Mouse (Mus musculus) C2C12 (cell line): ENCODE data around the gene Lsm10. TPM values are rescaled to one million over a fixed set of nuclear protein-coding genes. Genes with fewer than 3 reads are reported as not detected.
"Not testable (repeated sequence)": the region's sequence is repeated elsewhere in the genome, so short reads cannot be mapped to it uniquely, and the experiment has no call there.

ENCODE experiments used
- H3K27me3 ChIP-seq: one replicate; pipeline ENCODE4 v1.6.1; 2011; ENCODE audit not compliant: control insufficient read depth, insufficient read depth, insufficient read length
- H3K36me3 ChIP-seq: one replicate; pipeline ENCODE4 v1.6.1; 2011; ENCODE audit not compliant: control insufficient read depth, insufficient read depth
- H3K4me3 ChIP-seq: one replicate; pipeline ENCODE4 v1.5.1; 2011; ENCODE audit warnings: mild to moderate bottlenecking, control low read depth; ENCODE audit not compliant: poor library complexity, insufficient read depth, severe bottlenecking
- H3K79me2 ChIP-seq: one replicate; pipeline ENCODE4 v1.6.1; 2011; ENCODE audit not compliant: control insufficient read depth, insufficient read depth
- H3K79me3 ChIP-seq: one replicate; pipeline ENCODE4 v1.6.1; 2011; ENCODE audit warnings: low read depth, control low read depth
- H3ac ChIP-seq: one replicate; pipeline ENCODE3; 2011; ENCODE audit warnings: low read depth; ENCODE audit not compliant: control insufficient read depth, insufficient read length
- CEBPB ChIP-seq: IDR thresholded peaks from one replicate; pipeline ENCODE4 v1.6.1; 2011; ENCODE audit warnings: low read depth, mild to moderate bottlenecking, control low read depth, moderate library complexity
- CTCF ChIP-seq: IDR thresholded peaks from one replicate; pipeline ENCODE4 v1.5.1; 2011; ENCODE audit not compliant: control insufficient read depth, insufficient read depth, insufficient read length
- FOSL1 ChIP-seq: IDR thresholded peaks from one replicate; pipeline ENCODE4 v1.8.0; 2011; ENCODE audit warnings: mild to moderate bottlenecking, low read length; ENCODE audit not compliant: poor library complexity, insufficient read depth, severe bottlenecking
- MAX ChIP-seq: IDR thresholded peaks from one replicate; pipeline ENCODE4 v1.6.1; 2011; ENCODE audit warnings: mild to moderate bottlenecking, control low read depth
- MYOD1 ChIP-seq: IDR thresholded peaks from one replicate; pipeline ENCODE4 v1.6.1; 2011; ENCODE audit warnings: low read depth; ENCODE audit not compliant: control insufficient read depth, insufficient read length
- MYOG ChIP-seq: IDR thresholded peaks from one replicate; pipeline ENCODE4 v1.6.1; 2011; ENCODE audit not compliant: control insufficient read depth, insufficient read length; ENCODE audit errors: extremely low read depth
- USF1 ChIP-seq: IDR thresholded peaks from one replicate; pipeline ENCODE4 v1.6.1; 2011; ENCODE audit warnings: low read depth, mild to moderate bottlenecking, control low read depth, moderate library complexity
- polyA plus RNA-seq: library from polyadenylated mRNA; unstranded; fragments of >200 nt; fragmentation: generic; extraction: Trizol; gene quantifications from one replicate; pipeline ENCODE4 v1.2.1, GENCODE M21; 2012; ENCODE audit warnings: missing spikeins

Gene Lsm10
- polyA plus RNA-seq, 1 experiment: 37.9 TPM

DNA sequence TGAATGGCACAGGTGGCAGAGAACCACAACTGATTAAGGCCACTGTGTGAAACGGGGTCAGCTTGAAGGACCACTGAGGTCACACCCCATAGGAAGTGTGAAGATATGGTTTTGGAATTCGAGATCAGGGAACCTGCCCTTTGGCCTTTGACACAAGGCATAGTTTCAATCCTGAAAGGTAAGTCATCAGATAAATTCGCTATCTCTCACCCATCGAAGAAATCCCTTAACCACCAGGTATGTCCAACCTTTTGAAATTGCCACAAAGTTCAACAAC, 5.6 kb upstream of the Lsm10 start:
- H3K4me3 ChIP-seq: no peak overlapping the region
- H3K36me3 ChIP-seq: no peaks in the 10 kb centered on the region
- no peak overlapping the region for H3ac ChIP-seq
- H3K79me3 ChIP-seq: no peaks in the 10 kb centered on the region
- TF ChIP-seq MYOG: no peak
- TF ChIP-seq MYOD1: no peak
- TF ChIP-seq USF1: no peak
- no peak for TF ChIP-seq CEBPB
- no peak for TF ChIP-seq MAX
- no peak for TF ChIP-seq CTCF
- no peak for TF ChIP-seq FOSL1
- no peaks in the 10 kb centered on the region for H3K79me2 ChIP-seq
- no peaks in the 10 kb centered on the region for H3K27me3 ChIP-seq

DNA sequence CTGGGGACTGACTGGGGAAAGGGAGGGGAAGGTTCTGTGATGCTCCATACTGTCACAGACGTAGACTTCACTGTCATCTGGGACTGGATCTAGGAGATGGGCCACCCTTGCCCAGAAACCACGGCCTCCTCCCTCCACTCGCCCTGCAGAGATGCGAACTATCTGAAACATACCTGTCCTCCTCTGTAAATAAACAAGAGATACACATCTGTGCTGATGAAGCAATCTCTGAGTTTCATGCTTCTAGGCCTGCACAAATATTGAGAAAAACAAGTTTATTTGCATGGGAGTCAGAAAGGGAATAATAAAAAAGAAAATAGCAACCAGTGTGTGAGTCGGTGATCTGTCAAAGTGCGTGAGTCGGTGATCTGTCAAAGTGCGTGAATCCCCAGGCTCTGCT, 4.5 kb upstream of the Lsm10 start:
- TF ChIP-seq MYOG (no peak), CEBPB (no peak), USF1 (no peak), CTCF (no peak), MAX (no peak), MYOD1 (no peak), FOSL1 (no peak)
- H3K79me2 ChIP-seq: peaks cover 3% of the 10 kb centered on the region
- H3ac ChIP-seq: no peak overlapping the region
- no peaks in the 10 kb centered on the region for H3K36me3 ChIP-seq
- H3K27me3 ChIP-seq: no peaks in the 10 kb centered on the region
- H3K4me3 ChIP-seq: no peak overlapping the region
- no peaks in the 10 kb centered on the region for H3K79me3 ChIP-seq

DNA sequence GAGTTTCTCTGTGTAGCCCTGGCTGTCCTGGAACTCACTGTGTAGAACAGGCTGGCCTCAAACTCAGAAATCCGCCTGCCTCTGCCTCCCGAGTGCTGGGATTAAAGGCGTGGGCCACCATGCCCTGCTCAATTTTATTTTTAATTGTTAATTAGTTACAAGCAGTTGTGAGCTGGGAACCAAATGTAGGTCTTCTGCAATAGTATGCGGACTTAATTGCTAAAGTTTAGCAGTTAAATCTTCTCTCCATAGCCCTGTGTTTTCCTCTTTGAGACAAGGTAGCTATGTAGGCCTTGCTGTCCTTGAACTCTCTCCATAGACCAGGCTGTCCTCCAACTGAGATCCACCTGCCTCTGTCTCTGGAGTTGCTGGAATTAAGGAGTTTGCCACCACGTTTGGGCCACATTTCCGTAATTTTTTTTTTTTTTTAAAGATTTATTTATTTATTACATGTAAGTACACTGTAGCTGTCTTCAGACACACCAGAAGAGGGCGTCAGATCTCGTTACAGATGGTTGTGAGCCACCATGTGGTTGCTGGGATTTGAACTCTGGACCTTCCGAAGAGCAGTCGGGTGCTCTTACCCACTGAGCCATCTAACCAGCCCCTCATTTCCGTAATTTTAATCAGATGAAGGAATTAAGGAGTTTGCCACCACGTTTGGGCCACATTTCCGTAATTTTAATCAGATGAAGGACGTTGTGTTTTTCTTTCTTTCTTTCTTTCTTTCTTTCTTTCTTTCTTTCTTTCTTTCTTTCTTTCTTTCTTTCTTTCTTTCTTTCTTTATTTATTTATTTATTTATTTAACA, 597 bp upstream of the Lsm10 start:
- Histone ChIP-seq H3K79me2 (peaks cover 37% of the 10 kb centered on the region), H3K79me3 (peaks cover 14% of the 10 kb centered on the region), H3K36me3 (peaks cover 17% of the 10 kb centered on the region)
- H3ac ChIP-seq, H3K4me3 ChIP-seq, H3K27me3 ChIP-seq: not testable (repeated sequence)

DNA sequence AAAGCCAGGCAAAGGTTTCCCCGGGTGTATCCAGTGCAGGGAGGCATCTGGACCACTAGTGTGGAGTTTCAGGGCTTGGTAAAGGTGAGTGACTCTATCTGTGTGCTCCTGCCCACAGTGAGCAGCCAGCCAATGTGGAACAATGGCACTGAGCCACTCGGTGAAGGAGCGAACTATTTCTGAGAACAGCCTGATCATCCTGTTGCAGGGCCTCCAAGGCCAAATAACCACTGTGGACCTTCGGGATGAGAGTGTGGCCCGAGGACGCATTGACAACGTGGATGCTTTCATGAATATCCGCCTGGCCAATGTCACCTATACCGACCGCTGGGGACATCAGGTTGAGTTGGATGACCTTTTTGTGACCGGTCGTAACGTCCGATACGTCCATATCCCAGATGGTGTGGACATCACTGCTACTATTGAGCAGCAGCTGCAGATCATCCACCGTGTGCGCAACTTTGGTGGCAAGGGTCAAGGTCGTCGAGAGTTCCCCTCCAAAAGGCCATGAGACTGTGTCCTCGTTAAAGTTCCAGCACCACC, 1.4 kb downstream of the Lsm10 start:
- no peak for TF ChIP-seq FOSL1
- TF ChIP-seq MYOD1: no peak
- no peak for TF ChIP-seq CEBPB
- TF ChIP-seq MYOG: no peak
- TF ChIP-seq CTCF: no peak
- TF ChIP-seq MAX: no peak
- no peak for TF ChIP-seq USF1
- no peak overlapping the region for H3K4me3 ChIP-seq
- peaks cover 38% of the 10 kb centered on the region for H3K79me2 ChIP-seq

DNA sequence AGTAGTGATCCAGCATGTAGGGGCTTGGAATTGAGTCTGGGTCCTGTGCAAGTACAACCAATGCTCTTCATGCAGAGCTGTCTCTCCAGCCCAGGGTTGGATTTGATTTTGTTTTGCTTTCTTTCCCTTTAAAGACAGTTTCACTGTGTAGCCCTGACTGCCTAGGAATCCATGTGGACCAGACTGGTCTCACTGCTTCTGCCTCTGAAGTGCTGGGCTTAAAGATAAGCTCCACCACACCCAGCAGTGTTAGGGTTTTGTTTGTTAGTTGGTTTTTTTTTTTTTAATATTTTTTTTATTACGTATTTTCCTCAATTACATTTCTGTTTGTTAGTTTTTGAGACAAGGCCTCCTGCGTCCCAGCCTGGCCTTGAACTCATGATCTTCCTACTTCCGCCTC, 2.9 kb downstream of the Lsm10 start:
- H3K27me3 ChIP-seq: no peaks in the 10 kb centered on the region
- peaks cover 43% of the 10 kb centered on the region for H3K79me2 ChIP-seq
- peaks cover 17% of the 10 kb centered on the region for H3K36me3 ChIP-seq
- H3K4me3 ChIP-seq: no peak overlapping the region
- TF ChIP-seq MYOG: no peak
- H3K79me3 ChIP-seq: peaks cover 17% of the 10 kb centered on the region
- H3ac ChIP-seq: no peak overlapping the region

More for the DNA sequence above, 1.4 kb downstream of the Lsm10 start:
- H3K27me3 ChIP-seq: no peaks in the 10 kb centered on the region
- no peak overlapping the region for H3ac ChIP-seq
- peaks cover 14% of the 10 kb centered on the region for H3K79me3 ChIP-seq
- peaks cover 17% of the 10 kb centered on the region for H3K36me3 ChIP-seq

DNA sequence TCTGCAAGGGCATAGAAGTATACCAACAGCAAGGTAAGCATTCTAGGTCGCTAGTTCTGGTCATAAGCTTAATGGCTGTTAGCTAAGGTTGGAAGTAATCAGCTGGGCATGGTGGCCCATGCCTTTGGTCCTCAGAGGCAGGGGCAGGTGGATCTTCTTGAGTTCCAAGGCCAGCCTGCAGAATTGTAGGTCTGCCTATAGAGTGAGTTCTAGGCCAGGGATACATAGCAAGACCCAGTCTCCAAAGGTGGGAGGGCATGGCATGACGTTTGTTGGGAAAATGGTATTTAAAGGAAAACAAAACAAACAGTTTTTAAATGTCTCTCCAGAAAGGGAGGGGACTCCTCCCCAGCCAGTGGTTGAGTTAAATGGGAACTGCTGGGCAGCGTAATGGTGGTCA, 4.3 kb downstream of the Lsm10 start:
- no peaks in the 10 kb centered on the region for H3K27me3 ChIP-seq
- H3ac ChIP-seq: no peak overlapping the region
- no peak for TF ChIP-seq CEBPB
- no peak for TF ChIP-seq MYOG
- no peak for TF ChIP-seq FOSL1
- no peak for TF ChIP-seq MYOD1
- TF ChIP-seq USF1: no peak
- TF ChIP-seq MAX: no peak
- no peak for TF ChIP-seq CTCF
- H3K4me3 ChIP-seq: no peak overlapping the region
- peaks cover 17% of the 10 kb centered on the region for H3K36me3 ChIP-seq
- H3K79me3 ChIP-seq: peaks cover 29% of the 10 kb centered on the region
- peaks cover 57% of the 10 kb centered on the region for H3K79me2 ChIP-seq
